Mouse (Mus musculus) liver, embryonic 12.5 days (tissue): Measurements from ENCODE around the gene Clec4a1. TPM values are rescaled to one million over a fixed set of nuclear protein-coding genes. Genes with fewer than 3 reads are reported as not detected.

Experiments
- ATAC-seq: fragments of 200-750 bp; cut with Nextera tagmentation; 2 replicates; pipeline ENCODE4 v1.8.0; 2017; ENCODE audit warnings: moderate number of reproducible peaks, mild to moderate bottlenecking, moderate library complexity
- H3K27ac ChIP-seq: fragments of 300-500 bp; sonication (generic); 2 replicates; pipeline ENCODE4 v1.5.1; 2016; ENCODE audit warnings: mild to moderate bottlenecking
- H3K27me3 ChIP-seq: fragments of 300-500 bp; sonication (generic); replicated peaks from 2 replicates; pipeline ENCODE4 v1.6.1; 2016; ENCODE audit warnings: mild to moderate bottlenecking, moderate library complexity
- H3K36me3 ChIP-seq: fragments of 300-500 bp; sonication (generic); 2 replicates; pipeline ENCODE4 v1.6.1; 2016; ENCODE audit warnings: mild to moderate bottlenecking, moderate library complexity
- H3K4me1 ChIP-seq: fragments of 300-500 bp; sonication (generic); 2 replicates; pipeline ENCODE4 v1.6.1; 2016
- H3K4me2 ChIP-seq: fragments of 300-500 bp; sonication (generic); 2 replicates; pipeline ENCODE4 v1.6.1; 2016; ENCODE audit warnings: mild to moderate bottlenecking, moderate library complexity
- H3K4me3 ChIP-seq: fragments of 300-500 bp; sonication (generic); 2 replicates; pipeline ENCODE4 v1.5.1; 2016; ENCODE audit warnings: mild to moderate bottlenecking, moderate library complexity
- H3K9ac ChIP-seq: fragments of 300-500 bp; sonication (generic); 2 replicates; pipeline ENCODE4 v1.6.1; 2016; ENCODE audit warnings: mild to moderate bottlenecking, moderate library complexity
- H3K9me3 ChIP-seq: fragments of 300-500 bp; sonication (generic); replicated peaks from 2 replicates; pipeline ENCODE4 v1.6.1; 2016; ENCODE audit warnings: mild to moderate bottlenecking, moderate library complexity
- WGBS: fragments of 180-500 bp; shearing (Covaris S2); methylation state at CpG from one replicate; pipeline ENCODE4 v1.1.7; 2016; ENCODE audit not compliant: insufficient replicate concordance; 5-methylcytosine and 5-hydroxymethylcytosine counted together
- polyA plus RNA-seq: library from polyadenylated mRNA; unstranded; fragments of >200 nt; fragmentation: Nextera tagmentation; extraction: Ambion mirVana; gene quantifications from 2 replicates; pipeline ENCODE4 v1.2.1, GENCODE M21; 2016

Clec4a1 gene
- 1.8 and 2.6 TPM in 2 replicates for polyA plus RNA-seq

- no peak for ATAC-seq
- Histone ChIP-seq H3K9ac (no peak within 1 kb of the TSS), H3K27me3 (no peaks in the 10 kb centered on the region), H3K4me2 (no peak within 1 kb of the TSS), H3K4me3 (no peak within 1 kb of the TSS), H3K27ac (no peak within 1 kb of the TSS), H3K4me1 (no peaks in the 10 kb centered on the region), H3K36me3 (no peaks in the 10 kb centered on the region), H3K9me3 (no peaks in the 10 kb centered on the region)
- WGBS: 25% methylated on average over 4 of the region's 4 CpGs
Observed at GRCm38 (mm10) chr6:122921451-122921850, at the start of gene Clec4a1. TSS of gene Clec4a1 (plus strand) at chr6:122921848.

GRCm38 (mm10) chr6:122872800-122873199, 48.8 kb upstream of the Clec4a1 start:
- no peak overlapping the region for H3K4me3 ChIP-seq
- H3K27ac ChIP-seq: no peak overlapping the region
- no peaks in the 10 kb centered on the region for H3K9me3 ChIP-seq
- 0 out of 2 replicates have a peak, but pooled peaks cover 8% of the 10 kb centered on the region for H3K27me3 ChIP-seq
- H3K4me1 ChIP-seq: peaks cover 24% of the 10 kb centered on the region
- 71% methylated on average over 5 of the region's 5 CpGs for WGBS
- no peak overlapping the region for H3K9ac ChIP-seq
- H3K4me2 ChIP-seq: no peak overlapping the region
- H3K36me3 ChIP-seq: peaks cover 21% of the 10 kb centered on the region
- ATAC-seq: no peak

GRCm38 (mm10) chr6:122873871-122874719, 47.6 kb upstream of the Clec4a1 start, which contains the start of gene Necap1:
TSS of gene Necap1 (plus strand) at chr6:122874474.
- peak; percentile 98 for ATAC-seq
- H3K27me3 ChIP-seq: 0 out of 2 replicates have a peak, but pooled peaks cover 8% of the 10 kb centered on the region
- H3K4me1 ChIP-seq: peaks cover 37% of the 10 kb centered on the region
- H3K4me3 ChIP-seq: peak within 1 kb of the TSS; percentile 94
- H3K4me2 ChIP-seq: peak within 1 kb of the TSS; percentile 75
- H3K27ac ChIP-seq: peak within 1 kb of the TSS; percentile 83
- peaks cover 34% of the 10 kb centered on the region for H3K36me3 ChIP-seq
- H3K9ac ChIP-seq: peak within 1 kb of the TSS; percentile 87
- no peaks in the 10 kb centered on the region for H3K9me3 ChIP-seq
- 6% methylated on average over 43 of the region's 43 CpGs for WGBS

- peak; percentile 56 for ATAC-seq
- H3K36me3 ChIP-seq: peaks cover 41% of the 10 kb centered on the region
- under 1% methylated on average over 31 of the region's 31 CpGs for WGBS
Observed at GRCm38 (mm10) chr6:122874720-122875389, 46.8 kb upstream of the Clec4a1 start.

GRCm38 (mm10) chr6:122879141-122879735, 42.4 kb upstream of the Clec4a1 start:
- no peak for ATAC-seq
- no peak overlapping the region for H3K4me2 ChIP-seq
- H3K36me3 ChIP-seq: peaks cover 84% of the 10 kb centered on the region
- no peak overlapping the region for H3K4me3 ChIP-seq
- H3K4me1 ChIP-seq: peaks cover 36% of the 10 kb centered on the region
- no peaks in the 10 kb centered on the region for H3K27me3 ChIP-seq
- H3K9me3 ChIP-seq: no peaks in the 10 kb centered on the region
- H3K9ac ChIP-seq: no peak overlapping the region
- 85% methylated on average over 7 of the region's 7 CpGs for WGBS
- no peak overlapping the region for H3K27ac ChIP-seq

More at GRCm38 (mm10) chr6:122874720-122875389, 46.8 kb upstream of the Clec4a1 start:
- H3K9ac ChIP-seq: peak overlapping the region; percentile 87
- H3K4me3 ChIP-seq: peak overlapping the region; percentile 94
- peaks cover 40% of the 10 kb centered on the region for H3K4me1 ChIP-seq
- H3K27me3 ChIP-seq: 0 out of 2 replicates have a peak, but pooled peaks cover 2% of the 10 kb centered on the region
- peak overlapping the region; percentile 83 for H3K27ac ChIP-seq
- no peaks in the 10 kb centered on the region for H3K9me3 ChIP-seq
- H3K4me2 ChIP-seq: peak overlapping the region; percentile 75

- Histone ChIP-seq H3K36me3 (peaks cover 91% of the 10 kb centered on the region), H3K9me3 (no peaks in the 10 kb centered on the region), H3K27ac (no peak overlapping the region), H3K4me1 (peaks cover 36% of the 10 kb centered on the region), H3K9ac (no peak overlapping the region), H3K27me3 (no peaks in the 10 kb centered on the region), H3K4me3 (no peak overlapping the region), H3K4me2 (no peak overlapping the region)
- ATAC-seq: no peak
- 77% methylated on average over 7 of the region's 7 CpGs for WGBS
Observed at GRCm38 (mm10) chr6:122879781-122880505, 41.7 kb upstream of the Clec4a1 start.

- no peak overlapping the region for H3K4me3 ChIP-seq
- WGBS: 89% methylated on average over 12 of the region's 12 CpGs
- peaks cover 23% of the 10 kb centered on the region for H3K4me1 ChIP-seq
- H3K9me3 ChIP-seq: no peaks in the 10 kb centered on the region
- peaks cover 99% of the 10 kb centered on the region for H3K36me3 ChIP-seq
- no peak overlapping the region for H3K9ac ChIP-seq
- H3K4me2 ChIP-seq: no peak overlapping the region
- no peak overlapping the region for H3K27ac ChIP-seq
- no peak for ATAC-seq
- no peaks in the 10 kb centered on the region for H3K27me3 ChIP-seq
Observed at GRCm38 (mm10) chr6:122881287-122881686, 40.4 kb upstream of the Clec4a1 start.

- Histone ChIP-seq H3K4me3 (no peak overlapping the region), H3K27ac (no peak overlapping the region), H3K36me3 (peaks cover 99% of the 10 kb centered on the region), H3K9me3 (no peaks in the 10 kb centered on the region), H3K4me1 (peaks cover 8% of the 10 kb centered on the region), H3K4me2 (no peak overlapping the region), H3K27me3 (no peaks in the 10 kb centered on the region), H3K9ac (no peak overlapping the region)
- WGBS: 92% methylated on average over 9 of the region's 9 CpGs
- ATAC-seq: no peak
Observed at GRCm38 (mm10) chr6:122883603-122884002, 38.0 kb upstream of the Clec4a1 start.

- no peak for ATAC-seq
- H3K4me1 ChIP-seq: no peaks in the 10 kb centered on the region
- WGBS: 89% methylated on average over 2 of the region's 2 CpGs
- H3K9ac ChIP-seq: no peak overlapping the region
- no peaks in the 10 kb centered on the region for H3K9me3 ChIP-seq
- H3K4me3 ChIP-seq: no peak overlapping the region
- peaks cover 67% of the 10 kb centered on the region for H3K36me3 ChIP-seq
- H3K27ac ChIP-seq: no peak overlapping the region
- no peaks in the 10 kb centered on the region for H3K27me3 ChIP-seq
- H3K4me2 ChIP-seq: no peak overlapping the region
Observed at GRCm38 (mm10) chr6:122889599-122889998, 32.0 kb upstream of the Clec4a1 start.

GRCm38 (mm10) chr6:122892442-122893049, 29.1 kb upstream of the Clec4a1 start:
- Histone ChIP-seq H3K4me1 (no peaks in the 10 kb centered on the region), H3K4me3 (no peak overlapping the region), H3K9me3 (no peaks in the 10 kb centered on the region), H3K9ac (no peak overlapping the region), H3K27ac (no peak overlapping the region), H3K27me3 (no peaks in the 10 kb centered on the region), H3K36me3 (peaks cover 47% of the 10 kb centered on the region), H3K4me2 (no peak overlapping the region)
- peak; percentile 57; the same call in 1 of the 2 replicates for ATAC-seq
- 12% methylated on average over 2 of the region's 2 CpGs for WGBS

GRCm38 (mm10) chr6:122919922-122920321, 1.7 kb upstream of the Clec4a1 start:
- H3K27me3 ChIP-seq: no peaks in the 10 kb centered on the region
- WGBS: 61% methylated on average over 4 of the region's 4 CpGs
- H3K4me2 ChIP-seq: no peak overlapping the region
- no peak for ATAC-seq
- no peak overlapping the region for H3K9ac ChIP-seq
- H3K9me3 ChIP-seq: no peaks in the 10 kb centered on the region
- H3K4me1 ChIP-seq: no peaks in the 10 kb centered on the region
- no peak overlapping the region for H3K4me3 ChIP-seq
- no peak overlapping the region for H3K27ac ChIP-seq
- no peaks in the 10 kb centered on the region for H3K36me3 ChIP-seq
